Mouse (Mus musculus) thymus, adult 2 months (tissue): ENCODE data around the gene Tecta.

Source experiments
- CTCF ChIP-seq: fragments of 200-500 bp; IDR thresholded peaks from 2 replicates; pipeline ENCODE4 v1.5.1; 2012; ENCODE audit warnings: mild to moderate bottlenecking, control low read depth, low read length, moderate library complexity, borderline replicate concordance; ENCODE audit not compliant: control insufficient read depth, poor library complexity, insufficient read depth; ENCODE audit errors: extremely low read depth
- POLR2A ChIP-seq: fragments of 200-500 bp; IDR thresholded peaks from 2 replicates; pipeline ENCODE4 v1.6.1; 2012; ENCODE audit warnings: mild to moderate bottlenecking, low read length, control low read depth, moderate library complexity; ENCODE audit not compliant: control insufficient read depth, poor library complexity, insufficient read depth; ENCODE audit errors: extremely low read depth

DNA sequence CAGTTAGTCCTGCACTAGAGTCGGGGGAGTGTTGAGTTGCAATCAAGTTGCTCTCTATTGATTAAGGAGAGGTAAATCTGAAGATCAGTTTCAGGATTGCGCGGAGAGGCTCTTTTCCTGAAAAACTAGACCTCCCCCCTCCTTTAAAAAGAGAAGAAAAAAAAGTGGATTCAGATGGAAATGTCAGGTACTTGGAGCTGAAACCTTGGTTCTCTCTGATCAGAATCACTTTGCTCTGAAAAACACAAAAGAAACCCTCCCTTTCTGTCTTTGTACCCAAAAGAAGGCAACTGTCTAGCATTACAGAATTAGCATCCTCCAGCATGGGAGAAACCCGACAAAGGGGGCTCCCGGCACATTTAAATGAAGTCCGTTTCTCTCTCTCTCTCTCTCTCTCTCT lies at the start of gene Tecta:
- TF ChIP-seq POLR2A (no peak), CTCF (no peak)
